Mouse (Mus musculus) stomach, embryonic 14.5 days (tissue): ENCODE data around the gene Bcl7b. TPM values are rescaled to one million over a fixed set of nuclear protein-coding genes. Genes with fewer than 3 reads are reported as not detected.

Experiments used
- microRNA-seq: library from miRNA; unstranded; fragments of <30 nt; microRNA quantifications from one replicate; pipeline ENCODE4, GENCODE M21; 2016
- polyA plus RNA-seq: library from polyadenylated mRNA; unstranded; fragments of >200 nt; fragmentation: Nextera tagmentation; extraction: Ambion mirVana; gene quantifications from 2 replicates; pipeline ENCODE4 v1.2.1, GENCODE M21; 2014

Bcl7b gene
- polyA plus RNA-seq, 1 experiment from 2014 or later, result 48.9 TPM

Small RNA genes within 50 kb of the gene (microRNA-seq; reads per million reads assigned to microRNA genes)
- not detected for gene Gm25315

Other genes with a start within 250 kb of the Bcl7b start
- 22.1 and 26.3 TPM in 2 replicates for gene Mettl27, start 235.9 kb upstream of the Bcl7b start, polyA plus RNA-seq
- gene Cldn4, start 221.3 kb upstream of the Bcl7b start, polyA plus RNA-seq, result 91.5 and 93.9 TPM in 2 replicates
- 69.7 and 71.2 TPM in 2 replicates for gene Cldn3, start 182.1 kb upstream of the Bcl7b start, polyA plus RNA-seq
- gene Abhd11, start 159.1 kb upstream of the Bcl7b start, polyA plus RNA-seq, result 73.3 and 80.6 TPM in 2 replicates
- gene Stx1a, start 144.8 kb upstream of the Bcl7b start, polyA plus RNA-seq, result 17.4 and 17.7 TPM in 2 replicates
- 34.8 and 34.9 TPM in 2 replicates for gene Dnajc30, start 104.1 kb upstream of the Bcl7b start, polyA plus RNA-seq
- 95.2 and 99.0 TPM in 2 replicates for gene Bud23, start 103.3 kb upstream of the Bcl7b start, polyA plus RNA-seq
- 7.2 and 7.7 TPM in 2 replicates for gene Vps37d, start 90.0 kb upstream of the Bcl7b start, polyA plus RNA-seq
- gene Mlxipl, start 78.4 kb upstream of the Bcl7b start, polyA plus RNA-seq, result 2.7 and 3.6 TPM in 2 replicates
- gene Tbl2, start 18.6 kb upstream of the Bcl7b start, polyA plus RNA-seq, result 24.8 and 28.5 TPM in 2 replicates
- 60.3 and 60.7 TPM in 2 replicates for gene Baz1b, start 19.0 kb downstream of the Bcl7b start, polyA plus RNA-seq
- 0.17 and 0.25 TPM in 2 replicates for gene Fzd9, start 82.9 kb downstream of the Bcl7b start, polyA plus RNA-seq
- 0.27 TPM in 1 of 2 replicates, not detected in the other for gene Fkbp6, start 181.8 kb downstream of the Bcl7b start, polyA plus RNA-seq
- not detected in 2 replicates for gene Trim50, start 185.0 kb downstream of the Bcl7b start, polyA plus RNA-seq
- gene Nsun5, start 201.7 kb downstream of the Bcl7b start, polyA plus RNA-seq, result 26.1 and 27.8 TPM in 2 replicates
- gene Pom121, start 226.3 kb downstream of the Bcl7b start, polyA plus RNA-seq, result 15.6 and 16.3 TPM in 2 replicates